Mouse (Mus musculus) ES-Bruce4 (cell line): Measurements from ENCODE around the gene Xpnpep2. TPM values are rescaled to one million over a fixed set of nuclear protein-coding genes. Genes with fewer than 3 reads are reported as not detected.

Source experiments
- H3K27ac ChIP-seq: 2 replicates; pipeline ENCODE4 v1.5.1; 2012; ENCODE audit warnings: low read length, inconsistent platforms; ENCODE audit not compliant: insufficient read depth
- H3K27me3 ChIP-seq: 2 replicates; pipeline ENCODE4 v1.6.1; 2012; ENCODE audit warnings: mild to moderate bottlenecking, low read length, inconsistent platforms; ENCODE audit not compliant: control insufficient read depth, poor library complexity, insufficient read depth, severe bottlenecking
- H3K36me3 ChIP-seq: 2 replicates; pipeline ENCODE4 v1.6.1; 2012; ENCODE audit warnings: inconsistent platforms, mild to moderate bottlenecking, low read length, moderate library complexity; ENCODE audit not compliant: control insufficient read depth, poor library complexity, insufficient read depth, severe bottlenecking
- H3K4me1 ChIP-seq: one replicate; pipeline ENCODE4 v1.8.1; 2011; ENCODE audit warnings: low read length; ENCODE audit not compliant: control insufficient read depth, insufficient read depth
- H3K4me3 ChIP-seq: 2 replicates; pipeline ENCODE4 v1.5.1; 2011; ENCODE audit warnings: low read depth, mild to moderate bottlenecking, low read length
- H3K9ac ChIP-seq: 2 replicates; pipeline ENCODE4 v1.6.1; 2012; ENCODE audit warnings: low read depth, mild to moderate bottlenecking, inconsistent platforms; ENCODE audit not compliant: poor library complexity, severe bottlenecking
- H3K9me3 ChIP-seq: replicated peaks from 2 replicates; pipeline ENCODE4 v1.6.1; 2012; ENCODE audit warnings: mild to moderate bottlenecking, low read length, inconsistent platforms; ENCODE audit not compliant: control insufficient read depth, poor library complexity, insufficient read depth, severe bottlenecking
- CTCF ChIP-seq: IDR thresholded peaks from one replicate; pipeline ENCODE4 v1.8.1; 2011; ENCODE audit warnings: low read depth, low read length
- EP300 ChIP-seq: IDR thresholded peaks from 2 replicates; pipeline ENCODE4 v1.6.1; 2011; ENCODE audit warnings: low read depth, low read length; ENCODE audit not compliant: insufficient read depth
- POLR2A ChIP-seq: IDR thresholded peaks from one replicate; pipeline ENCODE4 v1.8.1; 2011; ENCODE audit warnings: low read length; ENCODE audit not compliant: insufficient read depth
- polyA plus RNA-seq: library from polyadenylated mRNA; stranded (reverse); fragments of >200 nt; gene quantifications from 2 replicates; pipeline ENCODE4 v1.2.4, GENCODE M21; 2011; ENCODE audit warnings: low read depth; ENCODE audit not compliant: missing spikeins, insufficient read depth, insufficient read length

The Xpnpep2 gene
- polyA plus RNA-seq, 1 experiment, result not detected

DNA sequence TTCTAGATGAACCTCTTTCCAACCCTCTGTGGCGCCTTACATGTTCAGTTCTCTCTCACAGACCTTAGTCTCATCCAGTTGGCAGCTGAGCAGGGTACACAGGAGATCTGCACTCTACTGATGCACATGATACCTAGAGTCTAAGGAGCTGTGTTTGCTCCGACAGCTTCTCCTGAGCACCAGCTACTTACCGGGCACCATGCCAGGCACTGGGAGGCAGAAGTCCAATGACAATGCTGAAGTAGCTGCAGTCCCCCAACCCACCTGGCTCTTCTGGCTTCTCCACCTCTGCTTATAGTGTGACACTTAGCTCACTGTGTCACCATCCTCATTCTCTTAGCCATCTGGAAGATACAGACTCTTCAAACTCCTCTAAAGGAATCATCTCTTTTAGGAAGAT, 33.8 kb upstream of the Xpnpep2 start:
- Histone ChIP-seq H3K4me1 (peaks cover 2% of the 10 kb centered on the region), H3K9me3 (no peaks in the 10 kb centered on the region), H3K4me3 (no peak overlapping the region), H3K9ac (no peak overlapping the region), H3K27ac (no peak overlapping the region), H3K27me3 (peaks cover 5% of the 10 kb centered on the region), H3K36me3 (no peaks in the 10 kb centered on the region)
- TF ChIP-seq CTCF, result no peak
- TF ChIP-seq EP300, result no peak
- no peak for TF ChIP-seq POLR2A

DNA sequence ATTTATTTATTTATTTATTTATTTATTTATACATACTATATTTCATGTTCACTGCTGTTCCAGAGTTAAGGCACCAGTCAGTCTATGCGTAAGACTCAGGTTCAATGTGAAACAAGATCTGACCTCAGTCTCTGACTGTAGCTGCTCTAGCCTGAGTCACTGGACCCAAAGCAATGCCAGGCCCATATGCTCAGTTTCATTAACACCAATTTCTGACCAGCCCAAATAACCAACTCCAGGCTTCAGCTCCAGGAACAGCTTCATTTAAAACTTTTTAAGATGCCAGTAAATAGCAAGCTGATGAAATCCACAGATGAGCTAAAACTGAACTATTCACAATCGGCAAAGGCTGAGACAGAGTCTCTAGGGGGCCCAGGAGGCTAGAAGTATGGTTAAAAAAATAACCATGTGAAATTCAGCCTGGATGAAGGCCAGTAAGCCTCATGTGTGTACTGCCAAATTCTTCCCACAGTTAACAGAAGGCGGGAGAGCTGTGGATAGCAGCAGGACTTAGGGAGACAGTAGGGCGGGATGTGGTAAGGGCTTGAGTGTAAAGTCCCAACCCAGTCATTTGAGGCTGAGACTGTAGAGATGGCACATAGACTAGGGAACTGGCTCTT, 31.6 kb upstream of the Xpnpep2 start:
- H3K27ac ChIP-seq, result no peak overlapping the region
- peaks cover 2% of the 10 kb centered on the region for H3K4me1 ChIP-seq
- H3K9me3 ChIP-seq, result no peaks in the 10 kb centered on the region
- no peak overlapping the region for H3K9ac ChIP-seq
- H3K4me3 ChIP-seq, result no peak overlapping the region
- peaks cover 5% of the 10 kb centered on the region for H3K27me3 ChIP-seq
- no peaks in the 10 kb centered on the region for H3K36me3 ChIP-seq
- TF ChIP-seq EP300 (no peak), POLR2A (no peak), CTCF (no peak)

DNA sequence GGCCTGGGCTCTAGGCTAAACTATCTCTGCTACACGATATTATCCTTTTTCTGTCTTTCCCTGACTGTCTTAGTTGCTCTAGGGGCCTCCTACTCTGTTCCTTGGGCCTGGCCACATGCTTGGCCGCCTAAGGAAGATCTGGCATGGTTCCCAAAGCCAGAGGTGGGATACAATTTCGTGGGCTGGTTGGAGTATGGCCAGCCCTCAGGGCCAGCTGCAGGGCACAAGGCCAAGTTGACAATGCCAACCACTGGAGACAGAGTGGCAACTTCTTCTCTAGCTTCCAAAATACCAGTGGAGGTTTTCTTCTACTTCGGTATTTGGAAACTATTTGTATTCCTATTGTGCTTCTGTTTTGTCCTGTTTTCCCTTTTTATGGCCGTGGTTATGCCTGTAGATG, 26.2 kb upstream of the Xpnpep2 start:
- H3K4me3 ChIP-seq, result no peak overlapping the region
- TF ChIP-seq POLR2A, result no peak
- H3K9ac ChIP-seq, result no peak overlapping the region
- no peaks in the 10 kb centered on the region for H3K36me3 ChIP-seq
- no peaks in the 10 kb centered on the region for H3K4me1 ChIP-seq
- no peak overlapping the region for H3K27ac ChIP-seq
- no peaks in the 10 kb centered on the region for H3K27me3 ChIP-seq
- H3K9me3 ChIP-seq, result no peaks in the 10 kb centered on the region

DNA sequence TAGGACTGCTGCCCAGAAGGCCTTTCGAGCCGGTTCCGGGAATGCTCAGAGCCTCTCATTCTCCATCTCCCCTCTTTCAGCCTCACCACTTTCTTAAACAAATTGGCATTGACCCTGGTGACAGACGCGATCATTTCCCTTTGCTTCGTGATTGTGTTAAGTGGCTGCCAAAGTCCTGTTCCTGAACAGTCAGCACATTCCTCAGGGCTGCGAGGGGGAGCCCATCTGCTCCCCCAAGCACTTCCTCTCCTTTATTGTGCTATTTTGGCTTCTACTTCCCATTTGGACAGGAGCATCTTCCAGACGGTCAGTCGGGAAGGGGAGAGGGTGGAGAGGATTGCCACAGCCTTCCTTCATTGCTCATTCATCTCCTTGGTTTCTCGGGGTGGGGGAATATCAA, 16.4 kb upstream of the Xpnpep2 start:
- TF ChIP-seq EP300, result no peak
- TF ChIP-seq CTCF, result no peak
- TF ChIP-seq POLR2A, result no peak
- Histone ChIP-seq H3K9ac (no peak overlapping the region), H3K27ac (no peak overlapping the region), H3K4me3 (no peak overlapping the region), H3K36me3 (no peaks in the 10 kb centered on the region), H3K9me3 (no peaks in the 10 kb centered on the region), H3K4me1 (no peaks in the 10 kb centered on the region), H3K27me3 (no peaks in the 10 kb centered on the region)

DNA sequence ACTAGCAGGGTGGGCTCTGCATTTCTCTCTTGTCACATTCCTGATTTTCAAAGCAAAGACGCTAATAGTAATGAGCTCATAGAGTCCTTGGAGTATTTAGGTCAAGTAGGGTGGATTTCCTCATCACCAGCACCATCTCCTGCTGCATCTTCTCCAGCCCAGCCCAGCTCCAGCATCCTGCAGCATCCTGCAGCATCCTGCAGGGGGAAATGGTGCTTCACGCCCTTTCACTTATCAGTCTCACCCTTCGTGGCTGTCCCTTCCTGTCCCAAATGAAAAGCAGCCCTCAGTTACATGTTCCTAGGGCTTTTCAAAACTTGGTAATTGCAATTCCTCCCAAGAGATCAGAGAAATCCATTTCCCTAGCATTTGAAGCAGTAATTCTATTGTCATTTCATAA, 15.0 kb upstream of the Xpnpep2 start:
- TF ChIP-seq POLR2A, result no peak
- TF ChIP-seq CTCF, result no peak
- no peak for TF ChIP-seq EP300
- no peaks in the 10 kb centered on the region for H3K4me1 ChIP-seq
- no peak overlapping the region for H3K9ac ChIP-seq
- no peak overlapping the region for H3K4me3 ChIP-seq
- H3K27ac ChIP-seq, result no peak overlapping the region
- H3K27me3 ChIP-seq, result no peaks in the 10 kb centered on the region
- H3K36me3 ChIP-seq, result no peaks in the 10 kb centered on the region
- H3K9me3 ChIP-seq, result no peaks in the 10 kb centered on the region

DNA sequence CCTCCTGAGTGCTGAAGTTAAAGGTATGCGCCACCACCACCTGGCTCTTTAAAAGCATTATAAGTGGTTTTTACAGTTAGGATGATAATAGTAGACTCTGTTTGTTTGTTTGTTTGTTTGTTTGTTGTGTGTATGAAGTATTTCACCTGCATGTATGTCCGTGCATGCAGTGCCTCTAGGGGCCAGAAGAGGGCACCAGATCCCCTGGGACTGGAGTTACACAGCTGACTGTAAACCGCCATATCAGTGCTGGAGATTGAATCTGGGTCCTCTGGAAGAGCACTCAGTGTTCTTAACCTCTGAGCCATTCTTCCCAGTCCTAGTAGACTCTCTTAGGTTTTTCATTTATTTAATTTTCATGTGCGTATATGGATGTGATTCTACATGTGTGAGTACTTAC, 13.9 kb upstream of the Xpnpep2 start:
- no peak for TF ChIP-seq EP300
- peak; percentile 63 for TF ChIP-seq CTCF
- no peak overlapping the region for H3K9ac ChIP-seq
- no peaks in the 10 kb centered on the region for H3K27me3 ChIP-seq
- no peak overlapping the region for H3K4me3 ChIP-seq
- no peaks in the 10 kb centered on the region for H3K9me3 ChIP-seq
- H3K36me3 ChIP-seq, result no peaks in the 10 kb centered on the region
- H3K4me1 ChIP-seq, result no peaks in the 10 kb centered on the region
- no peak overlapping the region for H3K27ac ChIP-seq
